Mouse (Mus musculus) ES-Bruce4 (cell line): Measurements from ENCODE around the gene Lpcat1.

Source experiments
- CTCF ChIP-seq: IDR thresholded peaks from one replicate; pipeline ENCODE4 v1.8.1; 2011; ENCODE audit warnings: low read depth, low read length
- EP300 ChIP-seq: IDR thresholded peaks from 2 replicates; pipeline ENCODE4 v1.6.1; 2011; ENCODE audit warnings: low read depth, low read length; ENCODE audit not compliant: insufficient read depth
- POLR2A ChIP-seq: IDR thresholded peaks from one replicate; pipeline ENCODE4 v1.8.1; 2011; ENCODE audit warnings: low read length; ENCODE audit not compliant: insufficient read depth

- TF ChIP-seq POLR2A (no peak), CTCF (no peak), EP300 (no peak)
Observed at GRCm38 (mm10) chr13:73426587-73426986, 40.4 kb upstream of the Lpcat1 start.
